Mouse (Mus musculus) thymus, postnatal 10 days (tissue): ENCODE results near the gene Defb33.

Experiments used
- DNase-seq, 2 experiments: peaks; one replicate each; pipeline ENCODE4 v3.0.0; 2021; ENCODE audit warnings: low spot score in 2 of 2

Defb33 gene

DNA sequence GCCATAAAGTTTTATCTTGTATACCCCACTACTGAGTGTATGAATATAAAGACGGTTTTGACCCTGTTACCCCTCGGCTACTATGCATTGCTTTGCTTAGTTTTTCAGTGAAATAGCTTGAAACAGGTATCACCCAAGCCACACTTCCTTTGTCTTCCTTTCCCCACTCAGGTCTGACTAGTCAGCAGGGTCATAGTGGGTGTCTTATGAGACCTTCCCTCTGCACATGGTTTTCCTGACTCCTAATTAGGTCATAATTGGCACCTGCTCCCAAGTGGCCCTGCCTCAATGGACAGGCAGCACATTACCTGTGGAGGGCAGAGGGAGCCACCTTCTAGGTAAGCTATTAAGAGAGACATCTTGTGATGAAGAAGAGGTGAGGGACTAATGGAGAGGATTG is at the start of gene Defb33:
TSS of gene Defb33 (plus strand) at position 301 of the 400 bp plus-strand sequence.
- no peak for DNase-seq

DNA sequence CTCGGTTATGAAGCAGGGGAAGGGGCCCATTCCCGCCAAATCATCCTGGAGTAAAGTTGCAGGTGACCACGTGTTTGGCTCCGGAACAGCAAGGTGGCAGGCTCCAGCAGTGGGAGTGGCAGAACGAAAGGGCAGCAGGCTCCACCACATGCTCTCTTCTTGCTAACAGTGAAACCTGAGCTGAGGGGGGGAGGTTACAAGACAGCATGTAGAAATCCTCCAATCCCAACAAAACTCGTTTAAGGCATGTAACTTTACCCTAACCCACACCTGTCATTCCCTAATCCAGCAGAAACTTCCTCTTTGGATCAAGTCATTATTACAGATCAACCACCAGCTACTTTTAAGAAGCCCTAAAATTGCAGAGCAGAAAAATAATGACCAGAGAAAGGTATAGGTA is 17.9 kb upstream of the Defb33 start:
- no peak for DNase-seq

DNA sequence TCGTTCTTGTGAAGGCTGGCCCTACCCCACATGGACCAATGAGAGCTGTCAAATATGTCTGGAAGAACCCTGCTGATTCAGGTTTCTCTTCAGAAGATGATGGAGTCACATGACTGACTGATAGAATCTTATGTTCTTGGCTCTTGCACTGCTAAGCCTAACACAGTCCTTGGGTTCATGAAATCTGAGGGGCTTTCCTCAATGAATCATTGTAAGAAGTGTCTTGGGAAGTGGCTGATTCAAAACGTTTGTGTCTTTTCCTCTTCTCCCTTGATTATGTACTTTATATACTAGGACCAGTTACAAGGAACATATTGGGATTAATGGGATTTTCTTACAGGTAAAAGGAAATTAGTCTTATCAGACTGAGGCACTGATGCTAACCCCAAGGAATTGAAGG is 10.1 kb downstream of the Defb33 start, which contains the start of gene Gm15056:
TSS of gene Gm15056 (minus strand) at position 101 of the 400 bp plus-strand sequence.
- DNase-seq: no peak

DNA sequence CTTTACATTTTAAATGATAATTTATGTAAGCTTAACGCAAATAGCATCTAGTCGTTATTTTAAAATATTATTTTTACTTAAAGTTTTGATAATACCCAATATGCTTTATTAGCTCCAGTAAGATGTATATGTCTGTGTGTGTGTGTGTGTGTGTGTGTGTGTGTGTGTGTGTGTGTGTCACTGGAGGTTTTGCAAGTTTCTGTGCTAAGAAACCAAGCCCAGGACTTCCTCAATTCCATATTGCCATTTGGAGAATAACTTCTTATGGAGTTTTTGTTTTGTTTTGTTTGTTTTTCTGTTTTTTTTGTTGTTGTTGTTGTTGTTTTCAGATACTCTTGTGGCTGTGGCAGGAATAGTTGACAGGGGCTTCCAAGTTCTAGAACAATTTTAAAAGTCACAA is 14.7 kb downstream of the Defb33 start:
- DNase-seq: no peak

DNA sequence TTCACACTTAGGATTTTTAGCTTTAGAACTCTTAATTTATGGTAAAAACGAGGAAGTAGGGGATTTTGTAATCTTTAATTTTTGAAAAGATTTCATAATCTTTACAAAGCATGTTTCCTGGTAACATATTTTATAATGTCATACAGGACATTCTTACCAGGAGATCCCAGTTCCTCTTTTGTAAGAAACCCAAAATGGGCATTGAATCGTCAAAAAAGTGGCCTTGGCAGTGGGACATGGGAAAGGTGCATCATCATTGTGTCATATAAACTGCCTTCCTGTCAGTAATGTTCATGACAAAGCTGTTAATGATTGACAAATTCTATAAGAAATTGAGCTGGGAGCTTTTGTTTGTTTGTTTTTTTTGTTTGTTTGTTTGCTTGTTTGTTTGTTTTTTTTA is 15.8 kb downstream of the Defb33 start:
- no peak for DNase-seq

DNA sequence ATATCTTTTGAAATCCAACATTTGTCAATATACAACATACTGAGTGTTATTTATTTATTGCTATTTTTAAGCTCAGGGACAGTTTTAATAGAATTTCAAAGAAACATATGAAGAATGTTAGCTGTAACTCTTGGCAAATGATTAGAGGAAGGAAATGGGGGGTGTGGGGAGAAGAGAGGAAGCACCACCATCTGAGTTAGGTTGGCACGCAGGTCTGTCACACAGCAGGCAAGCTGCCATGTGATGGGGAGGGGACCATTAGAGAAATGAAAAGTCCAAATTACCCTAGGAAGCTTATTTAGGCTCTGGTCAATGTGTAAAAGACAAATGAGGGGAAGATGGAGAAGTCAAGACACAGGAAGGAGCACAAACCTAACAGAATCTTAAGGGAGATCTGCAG is 19.8 kb downstream of the Defb33 start:
- no peak for DNase-seq

DNA sequence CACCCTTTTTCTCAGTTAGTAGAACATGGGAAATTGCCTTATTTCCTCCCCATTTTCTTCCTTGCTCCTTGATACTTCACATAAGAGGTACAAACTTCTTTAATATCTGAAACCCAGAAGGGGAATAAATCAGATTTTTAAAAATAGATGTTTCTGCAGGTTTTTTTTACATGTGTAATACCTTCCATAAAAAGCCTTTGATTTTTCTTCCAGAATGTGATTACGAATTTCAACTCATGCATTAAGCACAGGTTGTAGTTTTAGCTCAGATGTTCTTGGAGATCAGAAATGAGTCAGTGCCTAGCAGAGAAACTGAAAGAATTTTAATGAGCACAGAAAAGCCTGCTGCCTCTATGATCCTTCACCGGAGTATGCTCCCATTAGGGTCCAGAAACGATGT is 29.5 kb downstream of the Defb33 start, which contains the start of gene Gm6040:
TSS of gene Gm6040 (minus strand) at position 101 of the 400 bp plus-strand sequence.
- DNase-seq: no peak

DNA sequence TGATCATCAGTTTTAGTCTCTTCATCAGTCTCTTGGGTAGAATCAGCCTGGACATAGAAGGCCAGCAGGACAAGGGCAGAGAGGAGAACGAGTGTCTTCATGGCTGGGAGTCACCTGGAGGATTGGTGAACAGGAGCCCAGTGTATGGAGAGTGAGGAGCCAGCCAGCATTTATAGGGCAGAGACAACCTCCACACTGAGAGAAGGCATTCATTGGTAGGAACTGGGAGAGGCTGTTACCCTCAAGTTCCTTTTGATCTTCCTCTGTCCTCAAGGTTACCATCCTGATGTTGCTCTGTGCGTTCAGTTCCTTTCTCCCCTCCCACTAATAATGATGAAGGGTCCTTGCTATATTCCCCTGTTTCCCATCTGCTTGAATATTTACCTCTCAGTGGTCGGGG is 52.1 kb downstream of the Defb33 start, which contains the start of gene AY761185:
TSS of gene AY761185 (minus strand) at position 101 of the 400 bp plus-strand sequence.
- DNase-seq: no peak
